Mouse (Mus musculus) intestine, embryonic 14.5 days (tissue): Measurements from ENCODE around the gene Lrrc75a. TPM values are rescaled to one million over a fixed set of nuclear protein-coding genes. Genes with fewer than 3 reads are reported as not detected.

Experiments
- ATAC-seq: fragments of 200-750 bp; cut with Nextera tagmentation; replicated peaks from 2 replicates; pipeline ENCODE4 v1.8.0; 2017; ENCODE audit warnings: low read depth, moderate number of reproducible peaks, moderate TSS enrichment, moderate library complexity; ENCODE audit not compliant: low FRiP score, low TSS enrichment
- DNase-seq: peaks from one replicate; pipeline ENCODE4 v3.0.0-alpha.2; 2018; ENCODE audit warnings: low spot score
- H3K27ac ChIP-seq: fragments of 300-500 bp; sonication (generic); 2 replicates; pipeline ENCODE4 v1.5.1; 2014; ENCODE audit warnings: low read depth, mild to moderate bottlenecking, control low read depth
- H3K27me3 ChIP-seq: fragments of 300-500 bp; sonication (generic); replicated peaks from 2 replicates; pipeline ENCODE4 v1.6.1; 2014; ENCODE audit warnings: low read length, control low read depth; ENCODE audit not compliant: control insufficient read depth, insufficient read depth
- H3K36me3 ChIP-seq: fragments of 300-500 bp; sonication (generic); 2 replicates; pipeline ENCODE4 v1.6.1; 2014; ENCODE audit warnings: low read length, control low read depth; ENCODE audit not compliant: control insufficient read depth, insufficient read depth
- H3K4me1 ChIP-seq: fragments of 300-500 bp; sonication (generic); replicated peaks from 2 replicates; pipeline ENCODE4 v1.6.1; 2014; ENCODE audit warnings: low read length, control low read depth, mixed read lengths; ENCODE audit not compliant: control insufficient read depth, insufficient read depth
- H3K4me2 ChIP-seq: fragments of 300-500 bp; sonication (generic); 2 replicates; pipeline ENCODE4 v1.6.1; 2014; ENCODE audit warnings: low read length
- H3K4me3 ChIP-seq: fragments of 300-500 bp; sonication (generic); 2 replicates; pipeline ENCODE4 v1.5.1; 2014; ENCODE audit warnings: low read depth, low read length, control low read depth, mixed read lengths
- H3K9ac ChIP-seq: fragments of 300-500 bp; sonication (generic); 2 replicates; pipeline ENCODE4 v1.6.1; 2014; ENCODE audit warnings: mild to moderate bottlenecking, low read length
- H3K9me3 ChIP-seq: fragments of 300-500 bp; sonication (generic); 2 replicates; pipeline ENCODE4 v1.6.1; 2016; ENCODE audit warnings: low read length, control low read depth; ENCODE audit not compliant: control insufficient read depth
- WGBS: fragments of 180-500 bp; shearing (Covaris S2); extraction: QIAGEN DNeasy Blood & Tissue Kit; methylation state at CpG from one replicate; pipeline ENCODE4 v1.1.7; 2014; 5-methylcytosine and 5-hydroxymethylcytosine counted together
- polyA plus RNA-seq: library from polyadenylated mRNA; unstranded; fragments of >200 nt; fragmentation: Nextera tagmentation; extraction: Ambion mirVana; gene quantifications from 2 replicates; pipeline ENCODE4 v1.2.1, GENCODE M21; 2014

Gene Lrrc75a
- polyA plus RNA-seq, 1 experiment from 2014 or later: 12.9 TPM

GRCm38 (mm10) chr11:62648591-62649391, 468 bp upstream of the Lrrc75a start, which contains the start of gene Mmgt2:
TSS of gene Mmgt2 (plus strand) at chr11:62648664.
- Histone ChIP-seq H3K9me3 (no peaks in the 10 kb centered on the region), H3K36me3 (peaks cover 13% of the 10 kb centered on the region; the same call in 1 of the 2 replicates), H3K4me2 (peak within 1 kb of the TSS; percentile 91), H3K4me1 (peaks cover 29% of the 10 kb centered on the region), H3K4me3 (peak within 1 kb of the TSS; percentile 67), H3K9ac (peak within 1 kb of the TSS; percentile 81), H3K27me3 (no peaks in the 10 kb centered on the region), H3K27ac (peak within 1 kb of the TSS; percentile 90)
- WGBS: under 1% methylated on average over 37 of the region's 53 CpGs
- ATAC-seq: peak; percentile 93
- peak; percentile 99 for DNase-seq

- H3K27me3 ChIP-seq: no peaks in the 10 kb centered on the region
- H3K4me2 ChIP-seq: peak overlapping the region; percentile 91
- no peaks in the 10 kb centered on the region for H3K36me3 ChIP-seq
- H3K9me3 ChIP-seq: no peaks in the 10 kb centered on the region
- ATAC-seq (no peak), DNase-seq (no peak)
- WGBS: 57% methylated on average over 7 of the region's 7 CpGs
- H3K4me3 ChIP-seq: peak overlapping the region; percentile 67
- peak overlapping the region; percentile 43; the same call in 1 of the 2 replicates for H3K27ac ChIP-seq
- H3K4me1 ChIP-seq: peaks cover 32% of the 10 kb centered on the region
- no peak overlapping the region for H3K9ac ChIP-seq
Observed at GRCm38 (mm10) chr11:62646958-62647515, 1.3 kb downstream of the Lrrc75a start.

DNA sequence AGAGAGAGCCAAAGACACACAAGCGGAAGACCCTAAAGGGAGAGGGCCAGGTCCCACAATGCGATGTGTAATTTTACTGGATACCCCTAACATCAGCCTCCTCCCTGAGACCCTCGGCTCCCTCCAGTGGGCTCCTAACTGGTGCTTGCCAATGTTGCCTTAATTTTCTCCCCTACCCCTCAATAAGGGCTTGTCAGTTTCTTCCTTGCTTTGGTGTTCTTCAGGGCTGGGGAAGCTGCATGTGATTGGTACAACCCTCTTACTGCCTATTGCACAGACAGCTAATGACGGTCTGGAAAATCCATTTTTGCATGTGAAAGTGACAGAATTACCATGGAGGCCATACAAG, 1.9 kb downstream of the Lrrc75a start:
- WGBS: 39% methylated on average over 4 of the region's 4 CpGs
- Histone ChIP-seq H3K27ac (peak overlapping the region; percentile 43; the same call in 1 of the 2 replicates), H3K4me2 (peak overlapping the region; percentile 91), H3K4me3 (peak overlapping the region; percentile 15; the same call in 1 of the 2 replicates), H3K36me3 (no peaks in the 10 kb centered on the region), H3K9me3 (no peaks in the 10 kb centered on the region), H3K27me3 (no peaks in the 10 kb centered on the region), H3K4me1 (peaks cover 32% of the 10 kb centered on the region), H3K9ac (peak overlapping the region; percentile 7; the same call in 1 of the 2 replicates)
- DNase-seq (no peak), ATAC-seq (no peak)

- WGBS: 26% methylated on average over 8 of the region's 8 CpGs
- Histone ChIP-seq H3K9ac (peak overlapping the region; percentile 3; the same call in 1 of the 2 replicates), H3K27ac (peak overlapping the region; percentile 43; the same call in 1 of the 2 replicates), H3K9me3 (no peaks in the 10 kb centered on the region), H3K27me3 (no peaks in the 10 kb centered on the region), H3K4me2 (peak overlapping the region; percentile 91), H3K4me3 (peak overlapping the region; percentile 15), H3K4me1 (peaks cover 32% of the 10 kb centered on the region), H3K36me3 (no peaks in the 10 kb centered on the region)
- DNase-seq: peak; percentile 71
- ATAC-seq: no peak
Observed at GRCm38 (mm10) chr11:62645732-62646494, 2.4 kb downstream of the Lrrc75a start.

DNA sequence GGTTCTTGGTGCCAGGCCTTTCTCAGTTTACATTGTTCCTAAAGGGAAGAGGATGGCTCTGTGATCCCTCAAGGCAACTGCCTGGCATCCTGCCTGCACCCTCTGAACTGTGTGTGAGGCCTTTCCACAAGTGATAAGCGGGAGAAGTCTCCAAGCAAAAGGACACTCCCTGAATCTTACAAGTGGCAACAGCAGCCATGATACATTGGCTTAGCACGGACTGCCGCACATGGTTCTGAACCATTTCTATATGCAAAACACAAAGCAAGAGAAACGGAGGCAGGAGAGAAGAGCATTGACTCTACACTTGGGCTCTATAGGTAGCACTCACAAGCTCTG, 3.0 kb downstream of the Lrrc75a start:
- H3K9me3 ChIP-seq: no peaks in the 10 kb centered on the region
- peak overlapping the region; percentile 43; the same call in 1 of the 2 replicates for H3K27ac ChIP-seq
- WGBS: 80% methylated on average over 4 of the region's 4 CpGs
- peak overlapping the region; percentile 91 for H3K4me2 ChIP-seq
- DNase-seq (no peak), ATAC-seq (no peak)
- H3K27me3 ChIP-seq: no peaks in the 10 kb centered on the region
- H3K4me1 ChIP-seq: peaks cover 32% of the 10 kb centered on the region
- 0 out of 2 replicates have a peak overlapping the region, but pooled peaks have one; percentile 15 for H3K4me3 ChIP-seq
- no peaks in the 10 kb centered on the region for H3K36me3 ChIP-seq
- H3K9ac ChIP-seq: no peak overlapping the region

GRCm38 (mm10) chr11:62644602-62645336, 3.6 kb downstream of the Lrrc75a start:
- Histone ChIP-seq H3K36me3 (no peaks in the 10 kb centered on the region; the same call in 1 of the 2 replicates), H3K9me3 (no peaks in the 10 kb centered on the region), H3K4me1 (peaks cover 32% of the 10 kb centered on the region), H3K27ac (no peak overlapping the region), H3K4me3 (no peak overlapping the region), H3K9ac (no peak overlapping the region), H3K27me3 (no peaks in the 10 kb centered on the region), H3K4me2 (no peak overlapping the region)
- no peak for ATAC-seq
- DNase-seq: no peak
- WGBS: 93% methylated on average over 5 of the region's 5 CpGs

DNA sequence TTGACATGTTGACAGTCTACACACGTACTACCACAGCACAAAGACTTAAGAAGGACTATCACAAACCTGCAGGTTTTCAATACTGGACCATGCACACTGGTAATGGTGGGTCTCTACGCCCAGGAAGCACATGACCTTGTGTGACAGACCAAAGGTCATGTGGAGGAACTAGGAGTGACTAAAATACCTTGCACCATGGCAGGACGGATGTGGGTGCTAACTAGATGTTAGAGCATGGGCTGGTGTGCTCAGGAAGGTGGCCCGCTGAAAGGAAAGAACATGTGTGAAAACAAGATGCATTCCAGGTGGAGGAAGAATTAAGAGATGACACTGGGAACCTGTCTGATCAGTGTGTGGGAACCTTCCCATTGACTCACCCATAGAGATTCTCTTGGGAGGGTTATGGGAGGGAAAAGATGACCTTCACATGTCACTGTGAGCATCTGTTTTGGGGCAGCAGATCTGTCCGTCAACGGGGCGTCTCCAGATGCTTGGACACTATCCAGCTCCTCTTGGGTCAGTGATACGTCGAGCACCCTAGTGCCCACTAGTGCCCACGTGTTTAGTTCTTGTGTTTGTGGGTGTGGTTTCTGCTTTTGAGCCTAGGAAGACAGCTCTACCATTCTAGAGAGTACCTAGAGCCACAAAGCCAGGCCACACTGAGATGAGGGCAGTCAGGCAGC, 4.5 kb downstream of the Lrrc75a start:
- H3K27ac ChIP-seq: no peak overlapping the region
- no peak overlapping the region for H3K4me2 ChIP-seq
- no peak overlapping the region for H3K9ac ChIP-seq
- no peak overlapping the region for H3K4me3 ChIP-seq
- peaks cover 32% of the 10 kb centered on the region for H3K4me1 ChIP-seq
- H3K27me3 ChIP-seq: no peaks in the 10 kb centered on the region
- ATAC-seq (no peak), DNase-seq (no peak)
- no peaks in the 10 kb centered on the region for H3K9me3 ChIP-seq
- WGBS: 85% methylated on average over 10 of the region's 10 CpGs
- H3K36me3 ChIP-seq: no peaks in the 10 kb centered on the region; the same call in 1 of the 2 replicates
